Comparison of ENCODE assay signal across 10 mouse cellular contexts in the genomic region with DNA sequence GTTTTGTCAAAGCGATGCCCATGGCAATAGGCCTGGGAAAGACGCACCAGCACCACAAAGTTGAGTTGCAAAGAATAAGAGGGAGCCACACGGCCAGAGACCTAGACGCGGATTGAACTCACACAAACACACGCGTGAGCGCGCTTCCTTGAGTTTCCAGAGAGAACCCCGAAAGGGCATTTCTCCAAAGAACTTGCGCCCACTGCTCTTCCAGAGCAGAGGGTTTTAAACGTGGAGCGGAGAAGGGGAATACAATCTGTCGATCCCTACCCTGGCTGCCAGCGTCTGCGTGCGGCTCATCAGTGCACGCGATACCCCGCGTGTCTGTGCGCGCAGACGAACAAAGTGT. TPM values are rescaled to one million over a fixed set of nuclear protein-coding genes. Genes with fewer than 3 reads are reported as not detected.
DNase-seq lines count a peak whose midpoint lies in the region; ATAC-seq and TF ChIP-seq lines count a peak whose summit lies in the region.
"Had no signal": no experiment of that assay in that cellular context is flagged by ENCODE, and none has a peak within 500 bp of the region (broad histone marks: within the 10 kb centered on the region; RNA-seq: fewer than 3 reads in every experiment).

No protein-coding gene starts in this region.

- peaks cover 4% of the 10 kb centered on the region; the same call in 1 of the 2 replicates for H3K4me1 ChIP-seq in heart, postnatal 0 days (ENCODE audit: control insufficient read depth, insufficient read depth)
- H3K4me1 ChIP-seq in embryonic facial prominence, embryonic 12.5 days = 0 out of 2 replicates have a peak, but pooled peaks cover 14% of the 10 kb centered on the region
- peaks cover 18% of the 10 kb centered on the region; the same call in 1 of the 2 replicates for H3K4me1 ChIP-seq in intestine, embryonic 16.5 days (ENCODE audit: control insufficient read depth, insufficient read depth, low read length)
- H3K4me1 ChIP-seq in neural tube, embryonic 13.5 days (replicated peaks) = peaks cover 27% of the 10 kb centered on the region

- no peak for TF ChIP-seq EP300 in heart, postnatal 0 days (IDR thresholded peaks at IDR 0.05; ENCODE audit: low read depth)

- no peak for ATAC-seq in heart, postnatal 0 days (ENCODE audit: insufficient read depth, low read depth)
- no peak for ATAC-seq in embryonic facial prominence, embryonic 12.5 days (ENCODE audit: insufficient number of reproducible peaks, insufficient read depth, low FRiP score, low TSS enrichment)
- no peak for ATAC-seq in intestine, embryonic 16.5 days
- ATAC-seq in neural tube, embryonic 13.5 days (ENCODE audit: low read depth) = no peak

- DNase-seq in heart, postnatal 0 days (ENCODE audit: low spot score) = no peak
- no peak for DNase-seq in heart, adult 9 months (ENCODE audit: low spot score in 2 of 2)
- no peak for DNase-seq in layer of hippocampus, adult 2 months (ENCODE audit: low spot score in 2 of 2)
- DNase-seq in thymus, postnatal 0 days (ENCODE audit: low spot score) = no peak
- DNase-seq in cerebellum, postnatal 4 days (ENCODE audit: low spot score in 2 of 2) = no peak
- DNase-seq: gastrocnemius, postnatal 14 days had no signal

- H3K27ac ChIP-seq in heart, postnatal 0 days (ENCODE audit: low read depth) = no peak overlapping the region
- no peak overlapping the region for H3K27ac ChIP-seq in embryonic facial prominence, embryonic 12.5 days
- H3K27ac ChIP-seq in intestine, embryonic 16.5 days (ENCODE audit: low read length) = no peak overlapping the region
- H3K27ac ChIP-seq in neural tube, embryonic 13.5 days (replicated peaks) = no peak overlapping the region
- H3K27ac ChIP-seq in layer of hippocampus, adult 2 months = no peak overlapping the region

- H3K9me3 ChIP-seq in heart, postnatal 0 days (replicated peaks; ENCODE audit: control insufficient read depth, low read length) = no peaks in the 10 kb centered on the region
- no peaks in the 10 kb centered on the region; the same call in 1 of the 2 replicates for H3K9me3 ChIP-seq in embryonic facial prominence, embryonic 12.5 days
- H3K9me3 ChIP-seq in intestine, embryonic 16.5 days (ENCODE audit: control insufficient read depth, low read length) = no peaks in the 10 kb centered on the region
- no peaks in the 10 kb centered on the region for H3K9me3 ChIP-seq in neural tube, embryonic 13.5 days

- no peak overlapping the region for H3K9ac ChIP-seq in heart, postnatal 0 days (replicated peaks; ENCODE audit: low read depth, low read length)
- H3K9ac ChIP-seq in embryonic facial prominence, embryonic 12.5 days = peak overlapping the region; percentile 36
- no peak overlapping the region for H3K9ac ChIP-seq in intestine, embryonic 16.5 days (ENCODE audit: low read depth, low read length)
- no peak overlapping the region for H3K9ac ChIP-seq in neural tube, embryonic 13.5 days

- peak overlapping the region; percentile 34 for H3K4me3 ChIP-seq in heart, postnatal 0 days (ENCODE audit: low read depth, low read length)
- H3K4me3 ChIP-seq in embryonic facial prominence, embryonic 12.5 days = peak overlapping the region; percentile 44
- H3K4me3 ChIP-seq in intestine, embryonic 16.5 days (ENCODE audit: low read length) = peak overlapping the region; percentile 39
- peak overlapping the region; percentile 33 for H3K4me3 ChIP-seq in neural tube, embryonic 13.5 days
- no peak overlapping the region for H3K4me3 ChIP-seq in layer of hippocampus, adult 2 months

- H3K36me3 ChIP-seq in heart, postnatal 0 days (replicated peaks; ENCODE audit: control insufficient read depth, insufficient read depth, low read length) = no peaks in the 10 kb centered on the region
- no peaks in the 10 kb centered on the region for H3K36me3 ChIP-seq in embryonic facial prominence, embryonic 12.5 days
- H3K36me3 ChIP-seq in intestine, embryonic 16.5 days (ENCODE audit: control insufficient read depth, insufficient read depth, low read length) = no peaks in the 10 kb centered on the region
- H3K36me3 ChIP-seq in neural tube, embryonic 13.5 days = no peaks in the 10 kb centered on the region
- H3K36me3 ChIP-seq: G1E had no signal

- TF ChIP-seq CTCF in heart, postnatal 0 days (IDR thresholded peaks at IDR 0.05; ENCODE audit: low read depth) = no peak
- TF ChIP-seq CTCF in layer of hippocampus, adult 2 months (conservative IDR thresholded peaks at IDR 0.05) = no peak

- H3K27me3 ChIP-seq in heart, postnatal 0 days (ENCODE audit: control insufficient read depth, insufficient read depth, low read length) = peaks cover 96% of the 10 kb centered on the region
- peaks cover 69% of the 10 kb centered on the region for H3K27me3 ChIP-seq in embryonic facial prominence, embryonic 12.5 days
- peaks cover 77% of the 10 kb centered on the region for H3K27me3 ChIP-seq in intestine, embryonic 16.5 days (replicated peaks; ENCODE audit: control insufficient read depth, insufficient read depth, low read length)
- peaks cover 92% of the 10 kb centered on the region for H3K27me3 ChIP-seq in neural tube, embryonic 13.5 days

- peak overlapping the region; percentile 48 for H3K4me2 ChIP-seq in heart, postnatal 0 days (ENCODE audit: low read depth, low read length)
- peak overlapping the region; percentile 71 for H3K4me2 ChIP-seq in embryonic facial prominence, embryonic 12.5 days (replicated peaks)
- peak overlapping the region; percentile 50; the same call in 1 of the 2 replicates for H3K4me2 ChIP-seq in intestine, embryonic 16.5 days (ENCODE audit: low read depth, low read length)
- peak overlapping the region; percentile 54 for H3K4me2 ChIP-seq in neural tube, embryonic 13.5 days

- 1% methylated on average over 24 of the region's 24 CpGs for whole genome bisulfite sequencing in heart, postnatal 0 days
- under 1% methylated on average over 17 of the region's 24 CpGs for WGBS in embryonic facial prominence, embryonic 12.5 days
- WGBS in intestine, embryonic 16.5 days = under 1% methylated on average over 24 of the region's 24 CpGs
- under 1% methylated on average over 24 of the region's 24 CpGs for WGBS in neural tube, embryonic 13.5 days

RNA-seq across cellular contexts. Expression of a gene that starts 0.9 kb away (rescaled TPM):
- total RNA-seq in heart, postnatal 0 days (2014; rRNA removed; ENCODE audit: low replicate concordance) = not detected in 2 replicates
- not detected in 2 replicates for polyA plus RNA-seq in heart, postnatal 0 days (2015; fragmentation: Nextera tagmentation; extraction: Ambion mirVana)
- 6.8 and 7.0 TPM in 2 replicates for polyA plus RNA-seq in embryonic facial prominence, embryonic 12.5 days (2016; fragmentation: Nextera tagmentation; extraction: Ambion mirVana)
- not detected in 2 replicates for polyA plus RNA-seq in intestine, embryonic 16.5 days (2015; fragmentation: Nextera tagmentation; extraction: Ambion mirVana)
- polyA plus RNA-seq in neural tube, embryonic 13.5 days (2015; fragmentation: Nextera tagmentation; extraction: Ambion mirVana) = 0.12 TPM in 1 of 2 replicates, not detected in the other
- not detected for total RNA-seq in layer of hippocampus, adult 2 months (2021)
- polyA plus RNA-seq in thymus, postnatal 0 days (2015; fragmentation: Nextera tagmentation; extraction: Ambion mirVana) = 0.18 and 0.28 TPM in 2 replicates
- total RNA-seq: G1E; gastrocnemius, postnatal 14 days had no signal
- polyA plus RNA-seq: G1E had no signal
